Mouse (Mus musculus) hindbrain, embryonic 13.5 days (tissue): ENCODE data around the gene Sox13. TPM values are rescaled to one million over a fixed set of nuclear protein-coding genes. Genes with fewer than 3 reads are reported as not detected.
"Not testable (repeated sequence)": the region's sequence is repeated elsewhere in the genome, so short reads cannot be mapped to it uniquely, and the experiment has no call there.

Experiments
- ATAC-seq: fragments of 200-750 bp; cut with Nextera tagmentation; 2 replicates; pipeline ENCODE4 v1.8.0; 2017; ENCODE audit warnings: moderate TSS enrichment; ENCODE audit not compliant: low FRiP score
- H3K27ac ChIP-seq: fragments of 300-500 bp; sonication (generic); 2 replicates; pipeline ENCODE4 v1.5.1; 2015; ENCODE audit warnings: inconsistent platforms, mild to moderate bottlenecking, moderate library complexity
- H3K27me3 ChIP-seq: fragments of 300-500 bp; sonication (generic); 2 replicates; pipeline ENCODE4 v1.6.1; 2015; ENCODE audit warnings: mild to moderate bottlenecking, inconsistent platforms
- H3K36me3 ChIP-seq: fragments of 300-500 bp; sonication (generic); 2 replicates; pipeline ENCODE4 v1.6.1; 2015; ENCODE audit warnings: mild to moderate bottlenecking, inconsistent platforms
- H3K4me1 ChIP-seq: fragments of 300-500 bp; sonication (generic); replicated peaks from 2 replicates; pipeline ENCODE4 v1.6.1; 2015; ENCODE audit warnings: inconsistent platforms
- H3K4me2 ChIP-seq: fragments of 300-500 bp; sonication (generic); 2 replicates; pipeline ENCODE4 v1.6.1; 2015; ENCODE audit warnings: inconsistent platforms, mild to moderate bottlenecking, moderate library complexity
- H3K4me3 ChIP-seq: fragments of 300-500 bp; sonication (generic); 2 replicates; pipeline ENCODE4 v1.5.1; 2015; ENCODE audit warnings: mild to moderate bottlenecking, inconsistent platforms
- H3K9ac ChIP-seq: fragments of 300-500 bp; sonication (generic); 2 replicates; pipeline ENCODE4 v1.6.1; 2015; ENCODE audit warnings: mild to moderate bottlenecking, inconsistent platforms
- H3K9me3 ChIP-seq: fragments of 300-500 bp; sonication (generic); 2 replicates; pipeline ENCODE4 v1.6.1; 2016; ENCODE audit warnings: inconsistent platforms
- WGBS: fragments of 180-500 bp; shearing (Covaris S2); methylation state at CpG from one replicate; pipeline ENCODE4 v1.1.7; 2015; 5-methylcytosine and 5-hydroxymethylcytosine counted together
- polyA plus RNA-seq: library from polyadenylated mRNA; unstranded; fragments of >200 nt; fragmentation: Nextera tagmentation; extraction: Ambion mirVana; gene quantifications from 2 replicates; pipeline ENCODE4 v1.2.1, GENCODE M21; 2015

Sox13 gene
- polyA plus RNA-seq, 1 experiment from 2014 or later, result 8.0 TPM

- no peaks in the 10 kb centered on the region for H3K9me3 ChIP-seq
- no peak overlapping the region for H3K27ac ChIP-seq
- peaks cover 60% of the 10 kb centered on the region for H3K27me3 ChIP-seq
- H3K4me2 ChIP-seq, result no peak overlapping the region
- no peak overlapping the region for H3K9ac ChIP-seq
- no peaks in the 10 kb centered on the region for H3K36me3 ChIP-seq
- peaks cover 21% of the 10 kb centered on the region for H3K4me1 ChIP-seq
- ATAC-seq, result no peak
- 89% methylated on average over 6 of the region's 6 CpGs for WGBS
- H3K4me3 ChIP-seq, result no peak overlapping the region
Measured at GRCm38 (mm10) chr1:133361006-133361405, 63.2 kb downstream of the Sox13 start.

GRCm38 (mm10) chr1:133356330-133356729, 67.8 kb downstream of the Sox13 start:
- Histone ChIP-seq H3K4me2 (no peak overlapping the region), H3K36me3 (no peaks in the 10 kb centered on the region), H3K4me3 (no peak overlapping the region), H3K4me1 (peaks cover 11% of the 10 kb centered on the region), H3K27ac (no peak overlapping the region), H3K9me3 (no peaks in the 10 kb centered on the region), H3K9ac (no peak overlapping the region), H3K27me3 (peaks cover 39% of the 10 kb centered on the region)
- ATAC-seq, result no peak
- WGBS, result 68% methylated on average over 8 of the region's 8 CpGs

GRCm38 (mm10) chr1:133355912-133356311, 68.3 kb downstream of the Sox13 start:
- peaks cover 11% of the 10 kb centered on the region for H3K4me1 ChIP-seq
- H3K4me3 ChIP-seq, result no peak overlapping the region
- no peak overlapping the region for H3K4me2 ChIP-seq
- ATAC-seq, result no peak
- 65% methylated on average over 15 of the region's 15 CpGs for WGBS
- no peaks in the 10 kb centered on the region for H3K9me3 ChIP-seq
- no peak overlapping the region for H3K27ac ChIP-seq
- no peak overlapping the region for H3K9ac ChIP-seq
- no peaks in the 10 kb centered on the region for H3K36me3 ChIP-seq
- H3K27me3 ChIP-seq, result peaks cover 39% of the 10 kb centered on the region

- WGBS, result 56% methylated on average over 5 of the region's 5 CpGs
- H3K9ac ChIP-seq, result no peak overlapping the region
- no peaks in the 10 kb centered on the region for H3K9me3 ChIP-seq
- H3K27me3 ChIP-seq, result peaks cover 39% of the 10 kb centered on the region
- no peak overlapping the region for H3K27ac ChIP-seq
- no peak overlapping the region for H3K4me2 ChIP-seq
- peaks cover 14% of the 10 kb centered on the region for H3K4me1 ChIP-seq
- H3K36me3 ChIP-seq, result no peaks in the 10 kb centered on the region
- ATAC-seq, result no peak
- H3K4me3 ChIP-seq, result no peak overlapping the region
Measured at GRCm38 (mm10) chr1:133355469-133355868, 68.7 kb downstream of the Sox13 start.

GRCm38 (mm10) chr1:133353371-133353809, 70.8 kb downstream of the Sox13 start:
- peaks cover 25% of the 10 kb centered on the region for H3K27me3 ChIP-seq
- peak overlapping the region; percentile 10; the same call in 1 of the 2 replicates for H3K4me2 ChIP-seq
- H3K4me3 ChIP-seq, result no peak overlapping the region
- no peak overlapping the region for H3K9ac ChIP-seq
- peaks cover 21% of the 10 kb centered on the region for H3K4me1 ChIP-seq
- H3K36me3 ChIP-seq, result no peaks in the 10 kb centered on the region
- no peak overlapping the region for H3K27ac ChIP-seq
- ATAC-seq, result peak; percentile 26; the same call in 1 of the 2 replicates
- 39% methylated on average over 12 of the region's 12 CpGs for WGBS
- no peaks in the 10 kb centered on the region for H3K9me3 ChIP-seq

- Histone ChIP-seq H3K27ac (no peak overlapping the region), H3K4me2 (no peak overlapping the region), H3K36me3 (no peaks in the 10 kb centered on the region), H3K9ac (no peak overlapping the region), H3K9me3 (no peaks in the 10 kb centered on the region), H3K4me1 (peaks cover 20% of the 10 kb centered on the region), H3K27me3 (peaks cover 16% of the 10 kb centered on the region), H3K4me3 (no peak overlapping the region)
- no peak for ATAC-seq
- WGBS, result 67% methylated on average over 9 of the region's 9 CpGs
Measured at GRCm38 (mm10) chr1:133351762-133352161, 72.4 kb downstream of the Sox13 start.

GRCm38 (mm10) chr1:133350210-133350609, 74.0 kb downstream of the Sox13 start, which contains the start of gene Ren1:
Gene Ren1 (plus strand): TSS chr1:133350510.
- ATAC-seq, result no peak
- 94% methylated on average over 1 of the region's 1 CpGs for WGBS

GRCm38 (mm10) chr1:133347693-133348520, 76.3 kb downstream of the Sox13 start:
- Histone ChIP-seq H3K9ac (no peak overlapping the region), H3K27ac (no peak overlapping the region), H3K4me1 (peaks cover 10% of the 10 kb centered on the region), H3K4me3 (no peak overlapping the region), H3K4me2 (no peak overlapping the region), H3K36me3 (no peaks in the 10 kb centered on the region), H3K27me3 (no peaks in the 10 kb centered on the region), H3K9me3 (no peaks in the 10 kb centered on the region)
- 77% methylated on average over 11 of the region's 11 CpGs for WGBS
- no peak for ATAC-seq

More at GRCm38 (mm10) chr1:133350210-133350609, 74.0 kb downstream of the Sox13 start, which contains the start of gene Ren1:
- Histone ChIP-seq H3K4me3 (no peak within 1 kb of the TSS), H3K27me3 (peaks cover 8% of the 10 kb centered on the region), H3K36me3 (no peaks in the 10 kb centered on the region), H3K9me3 (no peaks in the 10 kb centered on the region), H3K4me1 (peaks cover 17% of the 10 kb centered on the region), H3K27ac (no peak within 1 kb of the TSS), H3K9ac (no peak within 1 kb of the TSS), H3K4me2 (no peak within 1 kb of the TSS)

- H3K27ac ChIP-seq, result no peak overlapping the region; the same call in 1 of the 2 replicates
- no peak overlapping the region for H3K4me2 ChIP-seq
- H3K4me3 ChIP-seq, result no peak overlapping the region
- peaks cover 10% of the 10 kb centered on the region for H3K4me1 ChIP-seq
- H3K9me3 ChIP-seq, result no peaks in the 10 kb centered on the region
- no peak for ATAC-seq
- no peaks in the 10 kb centered on the region for H3K27me3 ChIP-seq
- no peak overlapping the region for H3K9ac ChIP-seq
- 69% methylated on average over 3 of the region's 3 CpGs for WGBS
- no peaks in the 10 kb centered on the region for H3K36me3 ChIP-seq
Measured at GRCm38 (mm10) chr1:133347226-133347625, 77.0 kb downstream of the Sox13 start.

GRCm38 (mm10) chr1:133346531-133346930, 77.6 kb downstream of the Sox13 start:
- 89% methylated on average over 9 of the region's 9 CpGs for WGBS

GRCm38 (mm10) chr1:133344357-133344756, 79.8 kb downstream of the Sox13 start:
- 91% methylated on average over 2 of the region's 2 CpGs for WGBS
- no peaks in the 10 kb centered on the region for H3K27me3 ChIP-seq
- no peak overlapping the region for H3K4me3 ChIP-seq
- no peaks in the 10 kb centered on the region for H3K4me1 ChIP-seq
- no peak overlapping the region for H3K27ac ChIP-seq
- H3K9me3 ChIP-seq, result no peaks in the 10 kb centered on the region
- H3K4me2 ChIP-seq, result no peak overlapping the region
- H3K9ac ChIP-seq, result no peak overlapping the region
- no peak for ATAC-seq
- no peaks in the 10 kb centered on the region for H3K36me3 ChIP-seq

More at GRCm38 (mm10) chr1:133346531-133346930, 77.6 kb downstream of the Sox13 start:
- H3K9me3 ChIP-seq, result no peaks in the 10 kb centered on the region
- no peak overlapping the region for H3K27ac ChIP-seq
- peaks cover 10% of the 10 kb centered on the region for H3K4me1 ChIP-seq
- H3K36me3 ChIP-seq, result no peaks in the 10 kb centered on the region
- H3K4me3 ChIP-seq, result no peak overlapping the region
- H3K4me2 ChIP-seq, result no peak overlapping the region
- no peaks in the 10 kb centered on the region for H3K27me3 ChIP-seq
- ATAC-seq, result no peak
- H3K9ac ChIP-seq, result no peak overlapping the region

GRCm38 (mm10) chr1:133340403-133340802, 83.8 kb downstream of the Sox13 start:
- not testable (repeated sequence) for H3K4me2 ChIP-seq, ATAC-seq, H3K36me3 ChIP-seq, H3K9ac ChIP-seq, H3K27me3 ChIP-seq, H3K27ac ChIP-seq, H3K9me3 ChIP-seq, H3K4me1 ChIP-seq, H3K4me3 ChIP-seq
- WGBS, result 83% methylated on average over 1 of the region's 1 CpGs

- H3K4me2 ChIP-seq, result no peak overlapping the region
- H3K36me3 ChIP-seq, result no peaks in the 10 kb centered on the region
- H3K4me1 ChIP-seq, result peaks cover 23% of the 10 kb centered on the region
- H3K9ac ChIP-seq, result no peak overlapping the region
- H3K27me3 ChIP-seq, result peaks cover 10% of the 10 kb centered on the region
- ATAC-seq, result no peak
- no peak overlapping the region for H3K27ac ChIP-seq
- no peak overlapping the region for H3K4me3 ChIP-seq
- H3K9me3 ChIP-seq, result no peaks in the 10 kb centered on the region
- 52% methylated on average over 6 of the region's 6 CpGs for WGBS
Measured at GRCm38 (mm10) chr1:133333937-133334336, 90.2 kb downstream of the Sox13 start.
